Mouse (Mus musculus) myocyte (in vitro differentiated cells): ENCODE results near the gene Shank2.

ENCODE experiments used
- CEBPB ChIP-seq: IDR thresholded peaks from 2 replicates; pipeline ENCODE4 v1.6.1; 2011; ENCODE audit warnings: mild to moderate bottlenecking, moderate library complexity; ENCODE audit not compliant: poor library complexity, insufficient read depth, severe bottlenecking
- E2F4 ChIP-seq: IDR thresholded peaks from one replicate; pipeline ENCODE4 v1.6.1; 2011; ENCODE audit warnings: mild to moderate bottlenecking, control low read depth, moderate library complexity; ENCODE audit not compliant: insufficient read depth
- MAX ChIP-seq: IDR thresholded peaks from one replicate; pipeline ENCODE4 v1.6.1; 2011; ENCODE audit warnings: low read depth, mild to moderate bottlenecking, control low read depth
- MYOD1 ChIP-seq, 3 experiments: IDR thresholded peaks; one replicate each; pipeline ENCODE4 v1.6.1; 2011; ENCODE audit warnings: control low read depth in 2 of 3, low read depth in 2 of 3, mild to moderate bottlenecking in 2 of 3, moderate library complexity in 1 of 3; ENCODE audit not compliant: insufficient read length in 2 of 3, control insufficient read depth in 1 of 3
- MYOG ChIP-seq, 3 experiments: IDR thresholded peaks; one replicate each; pipeline ENCODE4 v1.6.1; 2011; ENCODE audit warnings: control low read depth in 2 of 3, low read depth in 2 of 3, mild to moderate bottlenecking in 2 of 3; ENCODE audit not compliant: insufficient read length in 2 of 3, control insufficient read depth in 1 of 3, insufficient read depth in 1 of 3
- POLR2A ChIP-seq: IDR thresholded peaks from one replicate; pipeline ENCODE4 v1.6.1; 2011; ENCODE audit warnings: low read depth, mild to moderate bottlenecking, control low read depth, moderate library complexity; ENCODE audit not compliant: insufficient read length
- POLR2AphosphoS2 ChIP-seq: IDR thresholded peaks from one replicate; pipeline ENCODE4 v1.6.1; 2011; ENCODE audit warnings: low read depth, control low read depth; ENCODE audit not compliant: insufficient read length
- REST ChIP-seq: IDR thresholded peaks from one replicate; pipeline ENCODE4 v1.6.1; 2011; ENCODE audit warnings: mild to moderate bottlenecking, control low read depth, moderate library complexity; ENCODE audit not compliant: insufficient read depth, insufficient read length
- SRF ChIP-seq: IDR thresholded peaks from one replicate; pipeline ENCODE4 v1.6.1; 2011; ENCODE audit warnings: low read depth; ENCODE audit not compliant: control insufficient read depth, insufficient read length
- TCF12 ChIP-seq: IDR thresholded peaks from one replicate; pipeline ENCODE4 v1.6.1; 2011; ENCODE audit warnings: mild to moderate bottlenecking, control low read depth; ENCODE audit not compliant: poor library complexity, insufficient read depth, severe bottlenecking
- TCF3 ChIP-seq: IDR thresholded peaks from one replicate; pipeline ENCODE4 v1.6.1; 2011; ENCODE audit warnings: low read depth, control low read depth; ENCODE audit not compliant: insufficient read length
- USF1 ChIP-seq: IDR thresholded peaks from one replicate; pipeline ENCODE4 v1.6.1; 2011; ENCODE audit warnings: low read depth, mild to moderate bottlenecking, control low read depth, moderate library complexity

- TF ChIP-seq POLR2AphosphoS2, result no peak
- TF ChIP-seq POLR2A, result no peak
- TF ChIP-seq TCF12, result no peak
- TF ChIP-seq SRF, result no peak
- TF ChIP-seq USF1, result no peak
- no peak for TF ChIP-seq REST
- no peak for TF ChIP-seq E2F4
- TF ChIP-seq MAX, result no peak
- no peak for TF ChIP-seq TCF3
- no peak for TF ChIP-seq MYOG (IDR thresholded peaks at IDR 0.05; ENCODE audit: control insufficient read depth in 1 of 3, insufficient read depth in 1 of 3, insufficient read length in 2 of 3, low read depth in 2 of 3)
- no peak for TF ChIP-seq CEBPB
- TF ChIP-seq MYOD1 (IDR thresholded peaks at IDR 0.05; ENCODE audit: control insufficient read depth in 1 of 3, insufficient read length in 2 of 3, low read depth in 2 of 3), result no peak
These were observed 315.1 kb downstream of the Shank2 start for GRCm38 (mm10) chr7:144316797-144317196.
